Mouse (Mus musculus) G1E (cell line): ENCODE measurements around the gene St6gal1.

ENCODE experiments used
- CTCF ChIP-seq: IDR thresholded peaks from 2 replicates; pipeline ENCODE4 v1.5.1; 2012; ENCODE audit warnings: low read depth, low read length, inconsistent platforms, mixed read lengths
- TAL1 ChIP-seq: conservative IDR thresholded peaks from 2 replicates; pipeline ENCODE4 v1.6.1; 2012; ENCODE audit warnings: low read depth, low read length, inconsistent platforms, mixed read lengths

GRCm38 (mm10) chr16:23333875-23334551 is 109.5 kb downstream of the St6gal1 start:
- no peak for TF ChIP-seq TAL1
- no peak for TF ChIP-seq CTCF
